Mouse (Mus musculus): ENCODE measurements around the gene Prss57. TPM values are rescaled to one million over a fixed set of nuclear protein-coding genes. Genes with fewer than 3 reads are reported as not detected.

The Prss57 gene
- total RNA-seq, 2 experiments from 2014 or later: not detected

- no peak for TF ChIP-seq CTCF (IDR thresholded peaks at IDR 0.05)
- DNase-seq: peak; percentile 14
- Histone ChIP-seq H3K4me3 (no peak overlapping the region), H3K27ac (no peak overlapping the region)
- intact Hi-C loops (cut with DNase I): no loop called here
These were observed 29.5 kb upstream of the Prss57 start for GRCm38 (mm10) chr10:79820277-79820676.

- intact Hi-C loops (cut with DNase I): no loop called here
- peak; percentile 23 for DNase-seq
- no peak for TF ChIP-seq CTCF (IDR thresholded peaks at IDR 0.05)
- Histone ChIP-seq H3K27ac (no peak overlapping the region), H3K4me3 (no peak overlapping the region)
These were observed 28.8 kb upstream of the Prss57 start for GRCm38 (mm10) chr10:79819606-79820005.

GRCm38 (mm10) chr10:79818225-79818624 is 27.5 kb upstream of the Prss57 start:
- intact Hi-C loops (cut with DNase I): no loop called here
- Histone ChIP-seq H3K4me3 (no peak overlapping the region), H3K27ac (no peak overlapping the region)
- no peak for TF ChIP-seq CTCF (IDR thresholded peaks at IDR 0.05)
- no peak for DNase-seq

GRCm38 (mm10) chr10:79817111-79817510 is 26.4 kb upstream of the Prss57 start:
- peak; percentile 44 for TF ChIP-seq CTCF (IDR thresholded peaks at IDR 0.05)
- DNase-seq: no peak
- H3K4me3 ChIP-seq: no peak overlapping the region
- intact Hi-C loops (cut with DNase I): no loop called here
- H3K27ac ChIP-seq: no peak overlapping the region

- no peak for DNase-seq
- Histone ChIP-seq H3K4me3 (no peak overlapping the region), H3K27ac (no peak overlapping the region)
- TF ChIP-seq CTCF (IDR thresholded peaks at IDR 0.05): no peak
- intact Hi-C loops (cut with DNase I): no loop called here
These were observed 25.1 kb upstream of the Prss57 start for GRCm38 (mm10) chr10:79815671-79816494.

GRCm38 (mm10) chr10:79814271-79814842 is 23.6 kb upstream of the Prss57 start:
- TF ChIP-seq CTCF (IDR thresholded peaks at IDR 0.05): no peak
- Histone ChIP-seq H3K4me3 (no peak overlapping the region), H3K27ac (no peak overlapping the region)
- DNase-seq: no peak
- intact Hi-C loops (cut with DNase I): no loop called here

- no peak; the same call in none of the 2 replicates for TF ChIP-seq CTCF (IDR thresholded peaks at IDR 0.05)
- peak; percentile 86 for DNase-seq
- Histone ChIP-seq H3K27ac (peak overlapping the region; percentile 59), H3K4me3 (no peak overlapping the region)
- intact Hi-C loops (cut with DNase I): loop anchor here (2.0 kb wide), 1 partner anchor 19 kb away; the partner anchor contains the start of gene Palm
These were observed 21.2 kb upstream of the Prss57 start for GRCm38 (mm10) chr10:79811736-79812637.

- H3K27ac ChIP-seq: peak overlapping the region; percentile 85
- no peak for TF ChIP-seq CTCF (IDR thresholded peaks at IDR 0.05)
- no peak for DNase-seq
- intact Hi-C loops (cut with DNase I): no loop called here
- H3K4me3 ChIP-seq: peak overlapping the region; percentile 62
These were observed 18.0 kb upstream of the Prss57 start for GRCm38 (mm10) chr10:79808728-79809127.

GRCm38 (mm10) chr10:79807826-79808225 is 17.1 kb upstream of the Prss57 start:
- Histone ChIP-seq H3K4me3 (peak overlapping the region; percentile 62), H3K27ac (peak overlapping the region; percentile 85)
- intact Hi-C loops (cut with DNase I): loop anchor here (2.0 kb wide), 1 partner anchor 45 kb away; no protein-coding TSS in a partner anchor
- DNase-seq: peak; percentile 60
- TF ChIP-seq CTCF (IDR thresholded peaks at IDR 0.05): no peak

- Histone ChIP-seq H3K27ac (peak overlapping the region; percentile 85), H3K4me3 (peak overlapping the region; percentile 62)
- intact Hi-C loops (cut with DNase I): loop anchor here (2.0 kb wide), 1 partner anchor 46 kb away; no protein-coding TSS in a partner anchor
- TF ChIP-seq CTCF (IDR thresholded peaks at IDR 0.05): no peak
- DNase-seq: peak; percentile 64
These were observed 16.2 kb upstream of the Prss57 start for GRCm38 (mm10) chr10:79806972-79807371.

- H3K27ac ChIP-seq: peak overlapping the region; percentile 85
- H3K4me3 ChIP-seq: peak overlapping the region; percentile 62
- TF ChIP-seq CTCF (IDR thresholded peaks at IDR 0.05): no peak
- intact Hi-C loops (cut with DNase I): loop anchor here (2.0 kb wide), 1 partner anchor 46 kb away; no protein-coding TSS in a partner anchor
- DNase-seq: no peak
These were observed 15.6 kb upstream of the Prss57 start for GRCm38 (mm10) chr10:79806331-79806730.

- peak overlapping the region; percentile 85 for H3K27ac ChIP-seq
- no peak for TF ChIP-seq CTCF (IDR thresholded peaks at IDR 0.05)
- peak overlapping the region; percentile 62 for H3K4me3 ChIP-seq
These were observed 14.9 kb upstream of the Prss57 start for GRCm38 (mm10) chr10:79805636-79806035.

More at GRCm38 (mm10) chr10:79805636-79806035, 14.9 kb upstream of the Prss57 start:
- peak; percentile 66 for DNase-seq
- intact Hi-C loops (cut with DNase I): loop anchor here (2.0 kb wide), 1 partner anchor 47 kb away; no protein-coding TSS in a partner anchor

All from gastrocnemius, adult 2 months (tissue).